ENCODE assay signal across 18 mouse cellular contexts in genomic region chr7:126967361-126967760, GRCm38 (mm10). TPM values are rescaled to one million over a fixed set of nuclear protein-coding genes. Genes with fewer than 3 reads are reported as not detected.
"Had no signal": no experiment of that assay in that cellular context is flagged by ENCODE, and none has a peak within 500 bp of the region (broad histone marks: within the 10 kb centered on the region; RNA-seq: fewer than 3 reads in every experiment).

No protein-coding gene starts in this region.

- H3K4me1 ChIP-seq: midbrain, embryonic 15.5 days; neural tube, embryonic 13.5 days had no signal

- H3K4me3 ChIP-seq: left cerebral cortex, adult 2 months; midbrain, embryonic 10.5 days; midbrain, embryonic 15.5 days; neural tube, embryonic 13.5 days had no signal

- ATAC-seq: midbrain, embryonic 15.5 days had no signal

- H3K27ac ChIP-seq: left cerebral cortex, adult 2 months; midbrain, embryonic 10.5 days; midbrain, embryonic 15.5 days; neural tube, embryonic 13.5 days had no signal

- H3K9ac ChIP-seq: lung, embryonic 14.5 days; midbrain, embryonic 15.5 days; neural tube, embryonic 13.5 days had no signal

- DNase-seq: kidney, adult 18-20 months; kidney, postnatal 14 days; lung, embryonic 14.5 days; lung, postnatal 10 days; lung, postnatal 4 days; right cerebral cortex, adult 18-20 months; right cerebral cortex, postnatal 25 days; thymus, adult 2 months; thymus, postnatal 25 days had no signal

- H3K9me3 ChIP-seq: midbrain, embryonic 10.5 days; midbrain, embryonic 15.5 days; neural tube, embryonic 13.5 days had no signal

- H3K4me2 ChIP-seq: liver, embryonic 11.5 days; lung, embryonic 14.5 days; midbrain, embryonic 15.5 days; neural tube, embryonic 13.5 days had no signal

RNA-seq across cellular contexts. Expression of gene Cdiptos, which starts 8.5 kb away (rescaled TPM):
- total RNA-seq: layer of hippocampus, postnatal 25 days had no signal

RNA-seq across cellular contexts. Expression of gene Asphd1, which starts 18.0 kb away (rescaled TPM):
- total RNA-seq: megakaryocyte, adult 5-6 weeks had no signal
- polyA plus RNA-seq: liver, embryonic 11.5 days; liver, embryonic 16.5 days; urinary bladder, adult 2 months had no signal
